Mouse (Mus musculus): ENCODE data around the gene Ppif. TPM values are rescaled to one million over a fixed set of nuclear protein-coding genes. Genes with fewer than 3 reads are reported as not detected.

The Ppif gene
- polyA plus RNA-seq, 1 experiment from 2014 or later = 24.3 TPM

GRCm38 (mm10) chr14:25745365-25746184, 51.6 kb downstream of the Ppif start:
- 73% methylated on average over 11 of the region's 11 CpGs for WGBS
- Histone ChIP-seq H3K9me3 (no peaks in the 10 kb centered on the region), H3K4me1 (no peaks in the 10 kb centered on the region), H3K36me3 (no peaks in the 10 kb centered on the region), H3K27me3 (no peaks in the 10 kb centered on the region), H3K9ac (replicated peaks) (no peak overlapping the region), H3K4me3 (no peak overlapping the region), H3K4me2 (replicated peaks) (no peak overlapping the region), H3K27ac (replicated peaks) (no peak overlapping the region)
- no peak for ATAC-seq (replicated peaks)

GRCm38 (mm10) chr14:25746371-25746770, 52.4 kb downstream of the Ppif start:
- Histone ChIP-seq H3K4me1 (no peaks in the 10 kb centered on the region), H3K9me3 (no peaks in the 10 kb centered on the region), H3K4me2 (replicated peaks) (no peak overlapping the region), H3K27me3 (no peaks in the 10 kb centered on the region), H3K4me3 (no peak overlapping the region), H3K27ac (replicated peaks) (no peak overlapping the region), H3K9ac (replicated peaks) (no peak overlapping the region), H3K36me3 (no peaks in the 10 kb centered on the region)
- ATAC-seq (replicated peaks) = no peak
- 90% methylated on average over 6 of the region's 6 CpGs for WGBS

- no peak for ATAC-seq (replicated peaks)
- Histone ChIP-seq H3K27me3 (no peaks in the 10 kb centered on the region), H3K4me2 (replicated peaks) (no peak overlapping the region), H3K4me1 (no peaks in the 10 kb centered on the region), H3K27ac (replicated peaks) (no peak overlapping the region), H3K9me3 (no peaks in the 10 kb centered on the region), H3K36me3 (no peaks in the 10 kb centered on the region), H3K9ac (replicated peaks) (no peak overlapping the region), H3K4me3 (no peak overlapping the region)
- 84% methylated on average over 21 of the region's 21 CpGs for WGBS
These were observed 53.3 kb downstream of the Ppif start for GRCm38 (mm10) chr14:25746971-25747945.

GRCm38 (mm10) chr14:25747996-25748756, 54.2 kb downstream of the Ppif start:
- Histone ChIP-seq H3K27ac (replicated peaks) (no peak overlapping the region), H3K9ac (replicated peaks) (no peak overlapping the region), H3K27me3 (no peaks in the 10 kb centered on the region), H3K4me1 (no peaks in the 10 kb centered on the region), H3K4me3 (no peak overlapping the region), H3K36me3 (no peaks in the 10 kb centered on the region), H3K9me3 (no peaks in the 10 kb centered on the region), H3K4me2 (replicated peaks) (no peak overlapping the region)
- 82% methylated on average over 7 of the region's 7 CpGs for WGBS
- ATAC-seq (replicated peaks) = no peak

GRCm38 (mm10) chr14:25749143-25749909, 55.4 kb downstream of the Ppif start:
- H3K4me2 ChIP-seq (replicated peaks) = no peak overlapping the region
- no peaks in the 10 kb centered on the region for H3K27me3 ChIP-seq
- no peaks in the 10 kb centered on the region for H3K9me3 ChIP-seq
- H3K4me3 ChIP-seq = no peak overlapping the region
- no peak for ATAC-seq (replicated peaks)
- no peaks in the 10 kb centered on the region for H3K36me3 ChIP-seq
- H3K9ac ChIP-seq (replicated peaks) = no peak overlapping the region
- no peaks in the 10 kb centered on the region for H3K4me1 ChIP-seq
- no peak overlapping the region for H3K27ac ChIP-seq (replicated peaks)
- 56% methylated on average over 13 of the region's 13 CpGs for WGBS

Other genes with a start within 250 kb of the Ppif start
- 57.5 and 63.9 TPM in 2 replicates for gene Zmiz1, start 235.0 kb upstream of the Ppif start, polyA plus RNA-seq (2015; fragmentation: Nextera tagmentation; extraction: Ambion mirVana)
- gene Zcchc24, start 74.9 kb downstream of the Ppif start, polyA plus RNA-seq (2015; fragmentation: Nextera tagmentation; extraction: Ambion mirVana) = 10.7 and 12.3 TPM in 2 replicates
- 1.7 and 1.8 TPM in 2 replicates for gene Anxa11, start 148.0 kb downstream of the Ppif start, polyA plus RNA-seq (2015; fragmentation: Nextera tagmentation; extraction: Ambion mirVana)
- not detected in 2 replicates for gene Plac9a, start 208.9 kb downstream of the Ppif start, polyA plus RNA-seq (2015; fragmentation: Nextera tagmentation; extraction: Ambion mirVana)
- 1.6 and 2.0 TPM in 2 replicates for gene Tmem254a, start 233.5 kb downstream of the Ppif start, polyA plus RNA-seq (2015; fragmentation: Nextera tagmentation; extraction: Ambion mirVana)
- gene Cphx1, start 244.2 kb downstream of the Ppif start, polyA plus RNA-seq (2015; fragmentation: Nextera tagmentation; extraction: Ambion mirVana) = not detected in 2 replicates

Data from forebrain, embryonic 15.5 days (tissue).